In genomic region chr6:124920318-124921085, GRCm38 (mm10) we compare ENCODE assay signal across 8 mouse cellular contexts. TPM values are rescaled to one million over a fixed set of nuclear protein-coding genes. Genes with fewer than 3 reads are reported as not detected.
DNase-seq lines count a peak whose midpoint lies in the region; ATAC-seq and TF ChIP-seq lines count a peak whose summit lies in the region.

No protein-coding gene starts in this region.

- peak overlapping the region; percentile 93 for H3K4me3 ChIP-seq in hindbrain, embryonic 13.5 days
- peak overlapping the region; percentile 99 for H3K4me3 ChIP-seq in midbrain, embryonic 12.5 days

- peak overlapping the region; percentile 63 for H3K9ac ChIP-seq in hindbrain, embryonic 13.5 days
- H3K9ac ChIP-seq in midbrain, embryonic 12.5 days (replicated peaks): 0 out of 2 replicates have a peak overlapping the region, but pooled peaks have one; percentile 42

- H3K4me2 ChIP-seq in hindbrain, embryonic 13.5 days: peak overlapping the region; percentile 100
- H3K4me2 ChIP-seq in midbrain, embryonic 12.5 days (replicated peaks): peak overlapping the region; percentile 98

- 24% methylated on average over 9 of the region's 9 CpGs for WGBS in hindbrain, embryonic 13.5 days
- WGBS in midbrain, embryonic 12.5 days: 24% methylated on average over 9 of the region's 9 CpGs

- peak; percentile 24 for DNase-seq in kidney, adult 18-20 months
- no peak for DNase-seq in kidney, postnatal 36 days
- peak; percentile 40 for DNase-seq in brain, embryonic 14.5 days (ENCODE audit: low read depth)
- no peak for DNase-seq in adrenal gland, postnatal 25 days
- no peak for DNase-seq in adipocyte (ENCODE audit: low spot score)
- no peak for DNase-seq in right cerebral cortex, adult 18-20 months

- no peaks in the 10 kb centered on the region for H3K9me3 ChIP-seq in hindbrain, embryonic 13.5 days
- H3K9me3 ChIP-seq in midbrain, embryonic 12.5 days: no peaks in the 10 kb centered on the region

- peak overlapping the region; percentile 100 for H3K27ac ChIP-seq in hindbrain, embryonic 13.5 days
- peak overlapping the region; percentile 100 for H3K27ac ChIP-seq in midbrain, embryonic 12.5 days (replicated peaks)

- H3K4me1 ChIP-seq in hindbrain, embryonic 13.5 days (replicated peaks): peaks cover 46% of the 10 kb centered on the region
- H3K4me1 ChIP-seq in midbrain, embryonic 12.5 days: peaks cover 45% of the 10 kb centered on the region

- ATAC-seq in hindbrain, embryonic 13.5 days (ENCODE audit: low FRiP score): no peak
- ATAC-seq in midbrain, embryonic 12.5 days (ENCODE audit: low FRiP score, low read depth): no peak

- no peak for TF ChIP-seq POLR2A in brain, embryonic 14.5 days (IDR thresholded peaks at IDR 0.05; ENCODE audit: borderline replicate concordance, extremely low read depth, insufficient read depth, insufficient read length, poor library complexity, severe bottlenecking)

- H3K27me3 ChIP-seq in hindbrain, embryonic 13.5 days: no peaks in the 10 kb centered on the region
- no peaks in the 10 kb centered on the region for H3K27me3 ChIP-seq in midbrain, embryonic 12.5 days

- H3K36me3 ChIP-seq in hindbrain, embryonic 13.5 days: no peaks in the 10 kb centered on the region
- no peaks in the 10 kb centered on the region for H3K36me3 ChIP-seq in midbrain, embryonic 12.5 days

- TF ChIP-seq CTCF in brain, embryonic 14.5 days (IDR thresholded peaks at IDR 0.05; ENCODE audit: borderline replicate concordance, extremely low read depth, insufficient read depth, insufficient read length): no peak

RNA-seq across cellular contexts. Expression of gene Ptms, which starts 0.6 kb away (rescaled TPM):
- 2,630 and 3,258 TPM in 2 replicates for polyA plus RNA-seq in brain, embryonic 14.5 days (2012; rRNA removed)
- 744 and 801 TPM in 2 replicates for polyA plus RNA-seq in hindbrain, embryonic 13.5 days (2015; fragmentation: Nextera tagmentation; extraction: Ambion mirVana)
- 525 and 672 TPM in 2 replicates for polyA plus RNA-seq in midbrain, embryonic 12.5 days (2016; fragmentation: Nextera tagmentation; extraction: Ambion mirVana)
- total RNA-seq in adrenal gland, postnatal 25 days (2021): 790 and 858 TPM in 2 replicates

RNA-seq across cellular contexts. Expression of gene Lag3, which starts 9.0 kb away (rescaled TPM):
- polyA plus RNA-seq in brain, embryonic 14.5 days (2012; rRNA removed): 3.8 and 4.5 TPM in 2 replicates
- 2.4 and 2.6 TPM in 2 replicates for polyA plus RNA-seq in hindbrain, embryonic 13.5 days (2015; fragmentation: Nextera tagmentation; extraction: Ambion mirVana)
- polyA plus RNA-seq in midbrain, embryonic 12.5 days (2016; fragmentation: Nextera tagmentation; extraction: Ambion mirVana): 1.9 and 3.1 TPM in 2 replicates
- total RNA-seq in adrenal gland, postnatal 25 days (2021): 1.2 and 1.4 TPM in 2 replicates

RNA-seq across cellular contexts. Expression of gene Mlf2, which starts 10.7 kb away (rescaled TPM):
- 551 and 626 TPM in 2 replicates for polyA plus RNA-seq in brain, embryonic 14.5 days (2012; rRNA removed)
- 481 and 505 TPM in 2 replicates for polyA plus RNA-seq in hindbrain, embryonic 13.5 days (2015; fragmentation: Nextera tagmentation; extraction: Ambion mirVana)
- 452 and 459 TPM in 2 replicates for polyA plus RNA-seq in midbrain, embryonic 12.5 days (2016; fragmentation: Nextera tagmentation; extraction: Ambion mirVana)
- total RNA-seq in adrenal gland, postnatal 25 days (2021): 271 and 277 TPM in 2 replicates

RNA-seq across cellular contexts. Expression of gene Cd4, which starts 32.5 kb away (rescaled TPM):
- 0.09 and 0.14 TPM in 2 replicates for polyA plus RNA-seq in brain, embryonic 14.5 days (2012; rRNA removed)
- 0.14 and 0.19 TPM in 2 replicates for polyA plus RNA-seq in hindbrain, embryonic 13.5 days (2015; fragmentation: Nextera tagmentation; extraction: Ambion mirVana)
- 0.20 TPM in 1 of 2 replicates, not detected in the other for polyA plus RNA-seq in midbrain, embryonic 12.5 days (2016; fragmentation: Nextera tagmentation; extraction: Ambion mirVana)
- total RNA-seq in adrenal gland, postnatal 25 days (2021): 0.21 TPM in 1 of 2 replicates, not detected in the other

RNA-seq across cellular contexts. Expression of gene Cops7a, which starts 44.8 kb away (rescaled TPM):
- polyA plus RNA-seq in brain, embryonic 14.5 days (2012; rRNA removed): 130 and 170 TPM in 2 replicates
- 89.3 and 94.5 TPM in 2 replicates for polyA plus RNA-seq in hindbrain, embryonic 13.5 days (2015; fragmentation: Nextera tagmentation; extraction: Ambion mirVana)
- 100 and 105 TPM in 2 replicates for polyA plus RNA-seq in midbrain, embryonic 12.5 days (2016; fragmentation: Nextera tagmentation; extraction: Ambion mirVana)
- total RNA-seq in adrenal gland, postnatal 25 days (2021): 172 and 177 TPM in 2 replicates

Comparison
In these comparisons a context has a peak if more than half of its experiments do, and no peak if none do; other contexts are left out.
1. DNase-seq: peak in kidney, adult 18-20 months (single experiment) and brain, embryonic 14.5 days (single experiment); none in kidney, postnatal 36 days (0 of 2), adrenal gland, postnatal 25 days (single experiment), adipocyte (single experiment) and right cerebral cortex, adult 18-20 months (single experiment).